Mouse (Mus musculus) heart, adult 2 months (tissue): ENCODE measurements around the gene Foxo3. TPM values are rescaled to one million over a fixed set of nuclear protein-coding genes. Genes with fewer than 3 reads are reported as not detected.

ENCODE experiments used
- DNase-seq, 2 experiments: peaks; one replicate each; pipeline ENCODE4 v3.0.0; 2021
- H3K27ac ChIP-seq: fragments of 200-600 bp; 2 replicates; pipeline ENCODE4 v1.8.1; 2022
- H3K27me3 ChIP-seq: fragments of 200-500 bp; 2 replicates; pipeline ENCODE4 v1.6.1; 2012; ENCODE audit warnings: mild to moderate bottlenecking, low read length, inconsistent platforms, mixed read lengths; ENCODE audit not compliant: control insufficient read depth, insufficient read depth
- H3K36me3 ChIP-seq: fragments of 200-500 bp; 2 replicates; pipeline ENCODE4 v1.6.1; 2012; ENCODE audit warnings: low read length, inconsistent platforms; ENCODE audit not compliant: control insufficient read depth, insufficient read depth
- H3K4me1 ChIP-seq: fragments of 200-500 bp; 2 replicates; pipeline ENCODE4 v1.6.1; 2011; ENCODE audit warnings: low read length; ENCODE audit not compliant: control insufficient read depth, insufficient read depth
- H3K4me3 ChIP-seq: fragments of 200-600 bp; 2 replicates; pipeline ENCODE4 v1.8.1; 2022
- H3K79me2 ChIP-seq: fragments of 200-500 bp; replicated peaks from 2 replicates; pipeline ENCODE4 v1.6.1; 2012; ENCODE audit warnings: mild to moderate bottlenecking, inconsistent platforms, low read length, moderate library complexity, mixed read lengths; ENCODE audit not compliant: control insufficient read depth, insufficient read depth
- H3K9ac ChIP-seq: fragments of 200-500 bp; 2 replicates; pipeline ENCODE4 v1.6.1; 2012; ENCODE audit warnings: low read depth, mild to moderate bottlenecking, control low read depth, inconsistent platforms, low read length, mixed read lengths
- CTCF ChIP-seq: fragments of 200-600 bp; IDR thresholded peaks from 2 replicates; pipeline ENCODE4 v1.8.1; 2022; ENCODE audit warnings: antibody characterized with exemption, mild to moderate bottlenecking, moderate library complexity
- EP300 ChIP-seq: fragments of 200-500 bp; IDR thresholded peaks from 2 replicates; pipeline ENCODE4 v1.6.1; 2011; ENCODE audit warnings: low read depth, low read length, control low read depth; ENCODE audit not compliant: insufficient read depth
- POLR2A ChIP-seq: fragments of 200-500 bp; IDR thresholded peaks from 2 replicates; pipeline ENCODE4 v1.6.1; 2011; ENCODE audit warnings: mild to moderate bottlenecking, low read depth, low read length, control low read depth; ENCODE audit not compliant: insufficient read depth
- WGBS: fragments of 180-500 bp; shearing (Covaris S2); methylation state at CpG from one replicate; pipeline ENCODE4 v1.1.7; 2018; 5-methylcytosine and 5-hydroxymethylcytosine counted together
- intact Hi-C: fragments of 180-260 bp; cut with DNase I; formaldehyde crosslinking; loops from one replicate; pipeline ENCODE4 v1.15.1; 2025
- polyA plus RNA-seq: library from polyadenylated mRNA; depleted of rRNA; stranded (reverse); fragments of >200 nt; gene quantifications from 2 replicates; pipeline ENCODE4 v1.2.3, GENCODE M21; 2012; rRNA removed
- total RNA-seq, 2 experiments: library from RNA; stranded (reverse); gene quantifications; 2 replicates each; pipeline ENCODE4 v1.2.3; 2021

The Foxo3 gene
- total and polyA plus RNA-seq, 3 experiments: 26.7 to 89.5 (median 72.5) TPM

GRCm38 (mm10) chr10:42139749-42140148 lies 136.8 kb downstream of the Foxo3 start:
- no peaks in the 10 kb centered on the region for H3K27me3 ChIP-seq
- TF ChIP-seq POLR2A (no peak), EP300 (no peak), CTCF (no peak)
- H3K9ac ChIP-seq: no peak overlapping the region
- no peak for DNase-seq
- no peak overlapping the region for H3K4me3 ChIP-seq
- WGBS: 78% methylated on average over 1 of the region's 1 CpGs
- intact Hi-C loops: no loop called here
- no peaks in the 10 kb centered on the region for H3K79me2 ChIP-seq
- no peaks in the 10 kb centered on the region for H3K4me1 ChIP-seq
- H3K36me3 ChIP-seq: no peaks in the 10 kb centered on the region
- no peak overlapping the region for H3K27ac ChIP-seq

- no peak for DNase-seq
- intact Hi-C loops: no loop called here
- TF ChIP-seq POLR2A (no peak), EP300 (no peak), CTCF (no peak)
- Histone ChIP-seq H3K9ac (no peak overlapping the region), H3K79me2 (no peaks in the 10 kb centered on the region), H3K36me3 (no peaks in the 10 kb centered on the region), H3K4me3 (no peak overlapping the region), H3K4me1 (no peaks in the 10 kb centered on the region; the same call in 1 of the 2 replicates), H3K27ac (no peak overlapping the region), H3K27me3 (no peaks in the 10 kb centered on the region)
- WGBS: 71% methylated on average over 14 of the region's 14 CpGs
These were observed 141.5 kb downstream of the Foxo3 start for GRCm38 (mm10) chr10:42134759-42135702.

Other genes starting within 250 kb of the Foxo3 start
- gene Afg1l, start 201.8 kb upstream of the Foxo3 start, total RNA-seq: 10 to 100 TPM; 28.6 to 31.3 TPM
- 22.3 and 36.8 TPM in 2 replicates for gene Afg1l, start 201.8 kb upstream of the Foxo3 start, polyA plus RNA-seq
- 100 to 1,000 TPM; 164 to 179 TPM for gene Snx3, start 225.3 kb upstream of the Foxo3 start, total RNA-seq
- 258 and 403 TPM in 2 replicates for gene Snx3, start 225.3 kb upstream of the Foxo3 start, polyA plus RNA-seq